Mouse (Mus musculus) small intestine, adult 2 months (tissue): ENCODE results near the gene Gm37240.

ENCODE experiments used
- CTCF ChIP-seq: fragments of 200-500 bp; IDR thresholded peaks from 2 replicates; pipeline ENCODE4 v1.5.1; 2012; ENCODE audit warnings: low read depth, mild to moderate bottlenecking, control low read depth, inconsistent platforms, low read length, moderate library complexity, mixed read lengths; ENCODE audit not compliant: insufficient replicate concordance, insufficient read length; ENCODE audit errors: extremely low read depth
- POLR2A ChIP-seq: fragments of 200-500 bp; IDR thresholded peaks from 2 replicates; pipeline ENCODE4 v1.6.1; 2012; ENCODE audit warnings: low read depth, mild to moderate bottlenecking, control low read depth, inconsistent platforms, low read length, moderate library complexity

DNA sequence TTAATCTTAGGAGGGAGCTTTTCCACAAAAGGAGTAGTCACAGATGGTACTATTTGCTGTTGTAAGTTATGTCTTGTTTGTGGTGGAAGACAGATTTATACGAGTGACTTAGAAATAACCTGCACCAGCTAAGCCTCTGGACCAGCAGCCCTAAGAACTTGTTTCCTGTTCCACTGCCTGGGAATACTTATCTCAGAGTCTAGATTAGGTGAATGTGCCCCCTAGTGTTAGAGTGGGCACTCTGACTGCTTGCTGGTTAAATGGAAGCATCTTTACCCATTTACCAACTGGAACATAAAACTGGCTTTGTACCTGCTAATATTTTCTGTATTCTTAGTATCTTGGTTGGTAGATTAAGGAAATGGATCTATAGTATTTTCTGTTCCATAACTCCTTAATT lies 997.7 kb downstream of the Gm37240 start:
- TF ChIP-seq POLR2A (no peak), CTCF (no peak)
